Mouse (Mus musculus) erythroblast, adult 5-6 weeks (primary cell): ENCODE results near the gene Rin3. TPM values are rescaled to one million over a fixed set of nuclear protein-coding genes. Genes with fewer than 3 reads are reported as not detected.
"Not testable (repeated sequence)": the region's sequence is repeated elsewhere in the genome, so short reads cannot be mapped to it uniquely, and the experiment has no call there.

Experiments used
- ATAC-seq: replicated peaks from 2 replicates; pipeline ENCODE4 v1.8.0; 2016; ENCODE audit warnings: moderate number of reproducible peaks, mild to moderate bottlenecking, moderate TSS enrichment, inconsistent platforms; ENCODE audit not compliant: poor library complexity, low FRiP score, severe bottlenecking
- total RNA-seq, 2 experiments: library from RNA; stranded (forward) in 1 of 2; stranded (reverse) in 1 of 2; fragments of 150-400 nt in 1 of 2; fragments of 200-764, 138-1000 nt in 1 of 2; gene quantifications; 2 replicates each; pipeline versions ENCODE4 v1.2.3 to v1.2.4; 2015 to 2017; ENCODE audit warnings: low replicate concordance in 2 of 2

The Rin3 gene
- total RNA-seq, 2 experiments from 2014 or later = 33.7 to 48.8 TPM

DNA sequence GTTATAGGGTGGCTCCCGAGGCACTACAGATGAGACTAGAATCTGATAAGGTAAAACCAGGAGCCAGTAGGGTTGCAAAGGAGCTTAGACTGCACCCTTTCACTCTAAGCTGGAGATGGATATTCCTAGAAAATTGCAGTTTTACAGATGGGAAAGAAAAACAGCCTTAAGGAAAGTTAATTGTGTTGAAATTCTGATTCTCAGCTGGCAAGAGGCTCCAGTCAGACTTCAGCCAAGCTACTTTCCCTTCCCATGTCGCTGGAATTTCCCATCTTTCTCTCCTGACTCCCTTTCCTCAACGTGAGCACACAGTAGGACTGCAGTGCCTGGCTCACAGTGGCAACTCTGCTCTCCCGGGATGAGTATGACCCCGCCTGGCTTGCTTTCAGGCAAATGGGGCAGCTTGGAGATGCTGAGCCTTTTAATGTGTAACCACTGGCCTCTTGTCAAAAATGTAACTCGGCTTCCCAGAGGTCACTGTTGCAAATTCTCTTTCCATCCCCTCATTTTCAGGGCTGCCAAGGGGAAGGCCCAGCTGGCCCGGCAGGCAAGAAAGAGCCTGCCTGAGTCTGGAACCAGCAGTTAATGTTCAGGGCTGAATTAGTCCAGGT lies 6.9 kb upstream of the Rin3 start:
- no peak for ATAC-seq

DNA sequence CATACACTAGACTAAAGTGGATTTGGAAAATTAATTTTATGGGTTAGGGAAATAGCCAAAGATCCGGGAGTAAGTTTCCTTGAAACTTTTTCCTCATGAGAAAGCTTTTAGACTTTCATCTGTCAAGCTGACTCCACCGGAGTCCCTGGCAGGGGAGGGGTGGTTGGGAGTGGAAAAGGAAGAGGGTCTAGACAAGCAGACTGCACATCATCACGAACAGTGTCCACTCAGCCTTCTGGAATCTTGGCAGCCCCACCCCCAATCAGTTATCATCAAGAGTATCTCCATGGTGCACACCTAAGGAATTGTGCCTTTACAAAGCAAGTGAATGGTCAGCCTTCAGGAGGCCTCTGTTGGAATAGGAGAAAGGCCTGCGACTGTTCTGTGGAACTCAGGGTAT lies 2.6 kb upstream of the Rin3 start:
- ATAC-seq = not testable (repeated sequence)

DNA sequence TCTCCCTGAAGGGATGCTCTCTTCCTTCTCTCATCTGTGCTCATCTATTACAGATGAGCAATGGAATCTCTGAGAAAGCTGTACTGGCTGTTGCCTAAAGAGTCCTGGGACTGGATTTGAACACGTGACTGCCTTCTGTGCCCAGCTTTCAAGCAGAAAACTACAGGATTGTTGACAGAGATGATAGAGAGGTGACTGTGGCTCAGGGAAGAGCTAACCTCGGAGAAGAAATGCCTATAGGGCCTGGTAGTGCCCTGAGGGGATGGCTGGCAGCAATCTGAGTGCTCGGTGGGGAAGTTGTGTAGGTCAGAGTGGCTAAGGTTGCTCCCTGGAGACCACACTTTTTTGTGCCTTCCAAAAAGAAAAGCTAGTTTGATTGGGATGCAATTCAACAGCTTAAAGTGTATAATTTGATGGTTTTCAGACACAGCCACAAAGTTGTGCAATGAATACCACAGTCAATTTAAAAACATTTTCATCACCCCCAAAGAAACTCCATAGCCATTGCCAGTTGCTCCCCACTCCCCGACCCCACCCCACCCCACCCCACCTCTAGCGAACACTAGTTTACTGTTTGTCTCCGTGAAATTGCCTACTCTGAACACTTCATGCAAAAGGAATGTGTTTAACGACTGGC lies 1.9 kb upstream of the Rin3 start:
- ATAC-seq = no peak

DNA sequence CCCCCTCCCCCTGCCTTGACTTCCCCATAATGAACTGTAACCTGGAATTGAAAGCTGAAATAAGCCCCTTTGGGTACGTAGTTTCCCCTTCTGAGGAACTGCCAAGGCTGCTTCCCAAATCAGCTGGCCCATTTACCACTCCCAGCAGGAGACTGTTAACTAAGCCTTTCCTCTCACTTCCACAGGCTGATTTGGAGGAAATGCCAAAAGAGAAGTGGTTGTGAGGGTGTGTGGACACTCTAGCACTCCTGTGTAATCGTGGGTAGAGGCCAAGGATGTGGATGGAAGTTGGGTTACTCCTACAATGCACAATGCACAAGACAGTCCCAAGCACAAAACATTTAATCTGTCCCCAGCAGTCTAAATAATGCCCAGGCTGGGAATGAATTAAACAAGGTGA lies 722 bp upstream of the Rin3 start:
- no peak for ATAC-seq

DNA sequence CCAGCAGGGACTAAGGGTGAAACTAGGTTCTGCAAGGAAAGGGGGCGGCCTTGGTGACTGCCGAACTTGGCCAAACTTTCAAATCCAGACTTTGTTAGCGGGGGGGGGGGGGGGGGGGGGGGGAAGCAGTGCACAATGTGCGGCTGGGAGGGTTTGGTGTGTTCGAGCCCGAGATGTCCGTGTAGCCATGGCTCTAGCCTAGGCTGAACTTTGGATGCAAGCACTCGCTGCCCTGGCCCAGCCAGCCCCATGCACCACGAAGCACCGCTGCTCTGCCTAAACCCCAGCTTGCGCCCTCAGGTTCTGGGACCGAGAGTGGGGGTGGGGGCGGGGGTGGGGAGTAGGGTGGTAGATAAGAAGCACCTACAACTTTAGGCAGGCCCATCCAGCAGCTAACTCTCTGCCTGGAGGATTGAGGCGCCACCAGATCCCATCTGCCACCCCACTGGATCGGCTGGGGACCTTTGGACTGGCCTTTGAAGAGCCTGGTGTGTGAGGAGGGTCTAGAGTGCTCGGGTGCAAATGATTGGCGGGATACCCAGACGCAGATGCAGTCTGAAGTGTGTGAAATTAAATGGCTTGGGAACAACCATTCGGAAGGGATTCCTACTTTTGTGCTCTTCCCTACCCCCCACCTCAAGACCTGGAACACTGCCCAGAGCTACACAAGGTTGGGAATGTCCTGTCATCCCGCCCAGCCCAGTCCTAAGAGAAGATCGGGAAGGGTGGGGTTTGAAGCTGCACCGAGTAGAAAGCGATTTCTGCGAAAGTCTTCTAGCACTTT lies 827 bp downstream of the Rin3 start:
- ATAC-seq = no peak

DNA sequence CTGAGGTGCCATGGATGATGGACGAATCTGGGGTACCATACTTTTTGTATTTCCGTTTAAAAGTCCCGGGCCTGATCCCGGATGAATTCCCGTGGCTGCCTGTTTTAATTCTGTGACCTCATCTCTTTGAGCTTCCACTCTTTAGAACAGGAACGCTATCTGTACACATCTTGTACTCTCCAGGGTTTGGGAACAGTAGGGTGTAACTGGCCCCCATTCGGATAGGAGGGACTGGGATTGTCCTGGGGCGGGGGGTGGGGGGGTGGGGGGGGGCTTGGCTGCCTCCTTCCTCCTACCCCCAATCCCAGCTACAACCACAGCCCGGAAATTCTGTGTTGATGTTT lies 1.4 kb downstream of the Rin3 start:
- no peak for ATAC-seq

DNA sequence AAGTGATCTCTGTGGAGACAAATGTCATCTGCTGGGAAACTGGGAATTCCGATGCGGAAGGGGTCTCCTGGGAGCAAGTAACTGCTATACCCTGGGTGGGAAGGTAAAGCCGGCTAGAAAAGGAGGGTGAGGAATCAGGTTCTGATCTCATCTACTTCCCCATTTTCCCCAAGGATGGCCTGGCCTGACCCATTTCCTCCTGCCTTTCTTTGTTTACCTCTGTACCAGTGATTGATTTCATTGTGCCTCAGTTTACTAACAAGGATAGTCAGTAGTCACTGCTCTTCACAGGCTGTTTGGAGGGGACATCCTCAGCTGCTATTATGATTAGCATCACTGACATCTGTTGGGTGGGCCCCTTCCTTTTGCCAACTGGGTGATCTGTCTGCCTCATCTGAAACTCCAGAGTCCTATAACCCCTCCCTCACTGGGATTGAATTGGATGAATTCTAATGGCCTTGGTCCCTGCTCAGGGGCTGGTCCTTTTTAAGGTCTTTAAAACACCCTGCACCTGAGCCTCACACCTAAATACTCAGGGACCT lies 1.8 kb downstream of the Rin3 start:
- no peak for ATAC-seq

DNA sequence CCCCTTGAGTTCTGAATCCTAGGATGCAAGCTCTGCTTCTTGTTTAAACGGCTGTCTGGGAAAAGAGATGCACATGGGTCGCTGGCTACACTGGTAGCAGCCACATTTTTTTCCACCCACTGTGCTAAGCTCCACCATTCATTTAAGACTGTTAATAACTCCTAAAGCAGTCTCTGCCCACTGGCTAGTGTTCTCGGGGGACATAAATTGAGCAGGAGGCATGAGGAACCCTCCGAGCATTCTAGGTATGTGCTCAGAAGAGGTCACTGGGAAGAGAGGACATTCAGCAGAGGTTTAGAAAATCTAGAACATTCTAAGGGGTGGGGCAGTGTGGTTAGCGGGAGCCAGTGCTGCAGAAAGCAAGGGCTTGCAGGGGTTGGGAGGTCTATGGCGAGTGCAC lies 2.5 kb downstream of the Rin3 start:
- no peak for ATAC-seq

DNA sequence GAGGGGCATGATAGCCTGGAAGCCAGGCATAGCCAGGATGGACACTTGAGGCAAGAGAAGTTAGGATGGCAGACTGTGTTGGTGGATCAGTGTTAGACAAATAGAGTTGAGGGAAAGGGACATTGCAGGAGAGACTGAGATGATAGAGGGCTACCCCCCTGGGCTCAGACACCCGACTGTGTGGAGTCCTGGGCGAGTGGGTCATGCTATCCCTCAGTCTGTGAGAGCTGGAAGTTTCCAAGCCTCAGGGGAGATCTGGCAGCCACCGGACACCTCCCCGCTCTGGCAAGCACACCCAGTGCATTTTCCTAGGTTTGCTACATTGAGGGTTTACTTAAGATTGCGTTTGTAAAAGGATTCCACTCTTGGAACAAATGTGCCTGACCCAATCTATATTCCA lies 2.9 kb downstream of the Rin3 start:
- no peak for ATAC-seq

DNA sequence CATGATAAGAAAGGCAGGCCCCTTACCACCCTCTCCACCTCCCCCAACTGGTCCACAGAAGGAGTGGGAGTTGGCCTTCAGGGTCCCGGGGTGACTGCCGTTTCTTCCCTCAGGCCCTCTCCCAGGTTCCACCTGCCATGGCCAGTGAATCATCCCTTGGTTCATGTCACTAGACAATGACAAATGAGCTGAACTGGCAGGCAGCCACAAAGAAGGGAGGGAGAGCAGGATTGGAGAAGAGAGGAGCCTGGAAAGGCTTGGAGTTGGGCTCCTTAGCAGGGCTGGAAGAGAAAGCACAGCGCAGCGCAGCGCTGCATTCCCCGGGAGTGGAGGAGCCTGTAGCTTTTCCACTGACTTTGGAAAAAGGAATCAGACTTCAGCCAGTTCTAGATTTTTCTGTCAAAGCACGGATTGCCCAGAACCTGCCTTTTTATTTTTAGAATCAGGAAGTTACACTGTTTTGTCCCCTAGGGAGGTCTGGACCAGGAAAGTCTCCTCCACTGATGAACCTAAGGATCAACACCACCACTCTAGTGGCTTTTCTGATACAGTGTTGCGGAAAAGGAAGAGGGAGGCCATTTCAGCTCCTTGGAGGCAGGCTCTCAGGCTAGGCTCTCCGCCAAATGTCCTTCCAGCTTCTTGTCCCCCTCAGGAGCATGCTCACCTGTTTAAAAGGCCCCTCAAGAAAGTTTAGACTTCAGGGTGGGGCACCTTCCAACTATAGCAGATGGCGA lies 4.0 kb downstream of the Rin3 start:
- ATAC-seq = no peak

DNA sequence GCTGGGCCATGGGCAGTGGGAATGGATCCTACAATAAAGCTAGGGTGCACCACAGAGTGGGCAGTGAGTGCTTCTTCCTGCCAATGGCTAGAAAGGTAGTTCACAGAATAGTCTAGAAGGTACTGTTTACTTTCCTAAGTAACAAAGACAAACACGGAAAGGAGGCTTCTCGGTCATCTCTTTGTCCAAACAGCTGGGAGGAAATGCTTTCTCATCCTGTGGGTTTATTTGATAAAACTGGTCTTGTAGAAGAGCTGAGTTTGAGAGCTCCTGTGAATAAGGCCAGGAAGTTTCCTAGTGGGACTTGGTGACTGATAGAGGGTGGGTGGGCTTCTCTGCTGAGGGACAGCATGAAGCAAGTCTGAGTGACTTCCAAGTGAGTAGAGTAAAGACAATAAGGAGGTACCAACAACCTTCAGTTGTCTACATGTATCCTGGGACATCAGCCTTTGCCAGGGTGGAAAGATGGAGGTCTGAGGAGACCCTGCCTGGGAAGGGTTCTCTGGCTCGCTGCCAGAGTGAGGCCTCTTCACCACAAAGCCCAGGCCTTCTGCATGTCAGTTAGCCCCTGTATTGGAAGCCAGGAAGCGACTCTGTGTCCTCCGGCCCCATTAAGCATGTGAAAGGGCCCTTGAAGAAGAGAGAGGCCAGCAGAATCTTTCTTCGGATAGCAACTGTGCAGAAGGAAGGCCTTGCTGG lies 5.2 kb downstream of the Rin3 start:
- no peak for ATAC-seq

DNA sequence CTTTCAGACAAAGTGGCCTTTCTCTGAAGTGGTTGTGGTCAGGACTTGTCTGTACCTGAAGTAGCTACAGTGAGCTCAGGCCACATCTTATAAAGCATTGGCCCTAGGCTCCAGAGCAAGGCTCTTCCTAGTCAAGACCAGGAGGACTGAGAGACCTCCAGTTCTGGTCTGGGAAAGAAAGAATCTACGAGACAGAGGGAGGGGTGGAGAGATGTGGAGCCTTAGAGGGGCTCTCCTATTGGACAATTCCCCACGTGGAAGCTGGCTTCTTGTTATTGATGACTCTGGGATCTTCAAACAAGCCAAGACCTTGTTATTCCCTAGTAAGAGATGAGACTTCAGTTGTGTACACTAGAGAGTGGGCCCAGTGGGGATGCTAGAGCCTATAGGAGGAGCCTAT lies 6.0 kb downstream of the Rin3 start:
- no peak for ATAC-seq

DNA sequence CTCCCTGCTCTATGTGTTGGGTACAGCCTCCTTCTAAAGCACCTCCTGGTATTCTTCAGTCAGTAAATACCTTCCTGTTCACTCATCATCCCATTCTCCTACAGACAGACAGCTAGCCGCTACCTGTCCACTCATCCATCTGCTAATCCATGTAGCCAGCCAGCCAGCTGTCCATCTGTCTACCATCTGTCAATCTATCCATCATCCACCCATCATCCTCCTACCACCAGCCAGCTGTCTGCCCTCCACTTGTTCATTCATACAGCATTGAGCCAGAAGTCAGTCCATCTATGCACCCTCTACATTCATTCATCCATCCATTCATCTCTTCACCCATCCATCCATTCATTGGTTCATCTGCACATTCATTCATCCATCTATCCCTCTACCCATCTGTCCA lies 6.7 kb downstream of the Rin3 start:
- ATAC-seq = no peak

DNA sequence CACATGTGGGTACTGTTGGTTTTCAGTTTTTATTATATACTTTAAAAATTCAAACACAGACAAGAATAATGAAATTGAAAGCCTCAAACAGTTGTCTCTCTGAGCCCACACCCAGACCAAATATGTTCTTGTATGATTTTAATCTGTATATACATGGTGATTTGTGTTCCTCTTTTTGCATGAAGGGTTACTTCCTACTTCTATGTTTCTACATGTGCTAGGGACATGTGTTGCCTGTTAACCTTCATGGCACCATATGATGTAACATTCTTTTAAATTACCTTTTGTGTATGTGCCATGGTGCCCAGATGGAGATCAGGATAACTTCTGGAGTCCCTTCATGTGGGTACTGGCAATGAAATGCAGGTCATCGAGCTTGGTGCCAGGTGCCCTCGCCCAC lies 7.8 kb downstream of the Rin3 start:
- ATAC-seq = no peak

DNA sequence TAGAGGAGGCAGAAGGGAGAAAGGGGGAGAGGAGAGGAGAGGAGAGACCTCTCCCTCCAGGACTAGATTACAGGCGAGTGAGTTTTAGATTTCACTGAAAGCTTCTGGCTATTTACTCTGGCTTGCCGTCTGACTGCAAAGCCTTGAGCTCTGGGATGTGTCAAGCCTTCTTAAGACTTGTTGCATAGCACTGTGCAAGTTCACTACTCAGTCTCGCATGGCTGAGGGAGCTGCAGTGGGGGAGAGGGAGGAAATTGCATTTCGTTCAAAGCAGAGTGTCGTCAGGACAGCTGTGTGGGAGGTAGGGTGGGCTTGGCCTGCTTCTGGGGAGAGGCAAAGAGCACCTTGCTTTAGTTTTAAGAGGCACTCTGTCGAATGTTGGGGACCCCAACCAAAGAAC lies 8.8 kb downstream of the Rin3 start:
- no peak for ATAC-seq

DNA sequence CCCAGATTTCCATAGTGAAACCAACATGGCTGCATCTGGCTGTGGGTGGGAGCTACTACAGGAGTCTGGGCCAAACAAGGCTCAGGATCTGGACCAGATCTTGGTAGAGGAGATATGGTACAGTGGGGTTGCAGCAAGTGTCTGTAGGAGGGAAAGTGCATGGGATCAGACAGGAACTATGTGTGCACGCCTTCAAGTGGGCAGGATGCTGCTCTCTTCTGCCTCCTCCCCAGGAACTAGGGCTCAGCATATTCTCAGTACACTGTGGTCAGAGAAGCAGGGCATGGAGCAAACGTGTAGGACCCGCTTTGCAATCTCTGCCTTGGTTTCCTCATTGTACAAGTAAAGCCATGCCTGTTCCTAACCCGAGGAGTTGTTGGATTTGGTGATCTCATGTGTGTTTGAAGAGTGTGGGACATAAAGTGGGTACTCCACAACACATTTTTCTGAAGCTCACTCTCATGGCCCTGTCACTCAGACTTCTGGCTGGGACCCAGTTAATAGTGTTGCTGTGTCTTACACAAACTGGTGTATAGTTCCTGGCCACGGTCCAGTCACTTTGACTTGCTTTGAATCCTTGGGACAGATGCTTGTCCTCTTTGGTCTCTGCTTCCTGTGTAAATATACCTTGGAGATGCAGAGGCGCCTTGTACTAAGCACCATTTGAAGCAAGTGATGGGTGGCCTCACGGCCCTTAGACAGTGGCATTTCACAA lies 9.8 kb downstream of the Rin3 start:
- ATAC-seq = no peak

DNA sequence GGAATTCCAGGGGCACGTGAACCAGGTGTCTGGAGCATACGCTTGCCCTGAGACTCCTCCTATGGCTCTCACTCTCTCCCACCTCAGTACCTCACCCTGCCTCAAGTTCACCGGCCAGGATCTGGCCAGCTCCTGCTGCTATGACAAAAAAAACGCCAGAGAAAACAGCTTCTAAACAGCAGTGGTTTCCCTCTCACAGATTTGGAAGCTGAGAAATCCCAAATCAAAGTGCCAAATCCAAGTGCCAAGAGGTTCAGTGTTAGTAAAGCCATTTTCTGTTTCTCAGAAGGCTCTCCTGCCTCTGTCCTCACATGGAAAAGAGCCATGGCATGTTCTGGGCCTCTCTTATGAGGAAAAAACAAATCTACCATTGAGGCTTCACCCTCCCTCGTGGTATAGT lies 11.8 kb downstream of the Rin3 start:
- ATAC-seq = no peak

DNA sequence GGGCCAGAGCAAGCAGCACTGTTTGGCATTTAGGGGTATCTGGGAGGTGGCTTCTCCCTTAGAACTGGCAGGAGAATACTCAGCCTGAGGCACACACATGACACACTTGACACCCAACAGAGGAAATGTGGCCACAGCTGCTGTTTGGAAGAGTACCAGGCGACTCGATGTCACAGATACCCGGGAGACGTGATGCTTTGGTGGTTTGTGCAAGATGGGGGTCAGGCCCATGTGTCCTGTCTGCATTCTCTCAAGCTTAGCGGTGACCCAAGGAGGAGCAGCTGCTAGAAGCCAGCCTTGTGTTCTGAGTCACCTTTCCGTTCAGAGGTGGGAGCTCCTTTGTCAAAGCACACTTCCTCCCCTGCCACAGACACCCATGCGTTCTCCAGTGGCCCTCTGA lies 12.4 kb downstream of the Rin3 start:
- ATAC-seq = no peak

DNA sequence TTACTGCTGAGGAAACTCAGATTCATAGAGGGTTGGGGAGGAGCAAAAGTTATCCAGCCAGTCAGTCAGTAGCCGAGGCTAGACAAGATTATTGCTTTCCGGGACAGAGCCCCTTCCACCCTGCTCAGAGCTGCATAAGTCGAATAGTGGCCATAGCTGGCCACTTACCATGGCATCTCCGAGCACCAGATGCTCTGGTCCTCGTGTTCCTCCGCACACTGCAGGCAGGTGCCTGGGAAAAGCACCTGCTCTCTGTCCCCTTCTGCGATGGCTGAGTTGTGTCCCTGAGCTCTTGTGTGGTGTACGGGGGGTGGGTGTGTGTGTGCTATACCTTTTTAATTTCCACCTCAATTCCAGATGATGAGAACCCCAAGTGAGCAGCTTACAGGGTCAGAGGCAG lies 12.8 kb downstream of the Rin3 start:
- no peak for ATAC-seq
